Comparison of ENCODE assay signal across 15 mouse cellular contexts in the genomic region with DNA sequence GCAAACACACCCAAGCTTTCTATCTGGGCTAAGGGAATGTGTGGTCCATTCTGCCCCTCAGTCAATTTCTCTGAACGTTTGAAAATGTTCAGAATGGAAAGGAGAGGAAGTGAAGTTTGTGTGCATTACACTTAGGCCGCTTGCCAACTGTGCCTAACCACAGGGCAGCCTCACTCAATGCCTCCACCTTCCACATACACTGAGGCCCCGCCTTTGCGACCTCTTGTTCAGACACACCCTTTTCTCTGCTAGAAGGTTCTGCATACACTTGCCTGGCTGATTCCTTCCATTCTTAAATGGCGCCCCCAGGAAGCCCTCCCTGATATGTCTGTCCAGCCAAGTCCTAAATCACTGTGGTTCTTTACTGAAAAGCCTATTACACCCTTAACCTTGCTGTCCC. TPM values are rescaled to one million over a fixed set of nuclear protein-coding genes. Genes with fewer than 3 reads are reported as not detected.
DNase-seq lines count a peak whose midpoint lies in the region; ATAC-seq lines count a peak whose summit lies in the region.
"Had no signal": no experiment of that assay in that cellular context is flagged by ENCODE, and none has a peak within 500 bp of the region (broad histone marks: within the 10 kb centered on the region; RNA-seq: fewer than 3 reads in every experiment).

No protein-coding gene starts in this region.

- intact Hi-C loops in left cerebral cortex, postnatal 36 days (cut with DNase I) = no loop called here

- H3K4me1 ChIP-seq in intestine, embryonic 16.5 days (ENCODE audit: control insufficient read depth, insufficient read depth, low read length) = no peaks in the 10 kb centered on the region; the same call in 1 of the 2 replicates
- H3K4me1 ChIP-seq in intestine, embryonic 15.5 days (replicated peaks) = no peaks in the 10 kb centered on the region
- H3K4me1 ChIP-seq: midbrain, embryonic 13.5 days; neural tube, embryonic 12.5 days had no signal

- H3K4me2 ChIP-seq in intestine, embryonic 16.5 days (ENCODE audit: low read depth, low read length) = no peak overlapping the region
- H3K4me2 ChIP-seq in intestine, embryonic 15.5 days (replicated peaks) = no peak overlapping the region
- H3K4me2 ChIP-seq: midbrain, embryonic 13.5 days; neural tube, embryonic 12.5 days had no signal

- no peak overlapping the region for H3K27ac ChIP-seq in intestine, embryonic 16.5 days (ENCODE audit: low read length)
- no peak overlapping the region for H3K27ac ChIP-seq in intestine, embryonic 15.5 days
- H3K27ac ChIP-seq: midbrain, embryonic 13.5 days; neural tube, embryonic 12.5 days had no signal

- H3K9me3 ChIP-seq in intestine, embryonic 16.5 days (ENCODE audit: control insufficient read depth, low read length) = no peaks in the 10 kb centered on the region
- H3K9me3 ChIP-seq in intestine, embryonic 15.5 days = no peaks in the 10 kb centered on the region
- H3K9me3 ChIP-seq: midbrain, embryonic 13.5 days; neural tube, embryonic 12.5 days had no signal

- WGBS in intestine, embryonic 16.5 days = 75% methylated on average over 5 of the region's 5 CpGs
- WGBS in intestine, embryonic 15.5 days = 75% methylated on average over 5 of the region's 5 CpGs
- WGBS in large intestine, adult 2 months = 28% methylated on average over 5 of the region's 5 CpGs

- no peak overlapping the region for H3K9ac ChIP-seq in intestine, embryonic 16.5 days (ENCODE audit: low read depth, low read length)
- H3K9ac ChIP-seq in intestine, embryonic 15.5 days = no peak overlapping the region
- H3K9ac ChIP-seq: midbrain, embryonic 13.5 days; neural tube, embryonic 12.5 days had no signal

- 0 out of 2 replicates have a peak, but pooled peaks cover 7% of the 10 kb centered on the region for H3K36me3 ChIP-seq in intestine, embryonic 16.5 days (ENCODE audit: control insufficient read depth, insufficient read depth, low read length)
- H3K36me3 ChIP-seq in intestine, embryonic 15.5 days = no peaks in the 10 kb centered on the region; the same call in 1 of the 2 replicates

- no peak overlapping the region for H3K4me3 ChIP-seq in intestine, embryonic 16.5 days (ENCODE audit: low read length)
- H3K4me3 ChIP-seq in intestine, embryonic 15.5 days (replicated peaks) = no peak overlapping the region
- H3K4me3 ChIP-seq: midbrain, embryonic 13.5 days; neural tube, embryonic 12.5 days had no signal

- peak; percentile 58 for ATAC-seq in intestine, embryonic 16.5 days
- ATAC-seq in intestine, embryonic 15.5 days = no peak
- ATAC-seq: midbrain, embryonic 13.5 days; Patski had no signal

- no peaks in the 10 kb centered on the region for H3K27me3 ChIP-seq in intestine, embryonic 16.5 days (replicated peaks; ENCODE audit: control insufficient read depth, insufficient read depth, low read length)
- no peaks in the 10 kb centered on the region for H3K27me3 ChIP-seq in intestine, embryonic 15.5 days (replicated peaks)
- H3K27me3 ChIP-seq: midbrain, embryonic 13.5 days; neural tube, embryonic 12.5 days; Patski had no signal

- peak; percentile 48 for DNase-seq in large intestine, adult 2 months (ENCODE audit: low read depth, low spot score)
- peak; percentile 47 for DNase-seq in lung, postnatal 25 days (ENCODE audit: low spot score)
- DNase-seq in left cerebral cortex, postnatal 36 days (ENCODE audit: low spot score in 2 of 2) = no peak
- no peak for DNase-seq in ovary, postnatal 36 days (ENCODE audit: low spot score)
- DNase-seq in adipocyte (ENCODE audit: low spot score) = no peak
- no peak for DNase-seq in kidney, adult 18-20 months
- DNase-seq: adrenal gland, adult 2 months; cerebellum, postnatal 14 days; heart, postnatal 10 days; kidney, postnatal 14 days had no signal

RNA-seq across cellular contexts. Expression of a gene that starts 27.7 kb away (rescaled TPM):
- polyA plus RNA-seq in intestine, embryonic 16.5 days (2015; fragmentation: Nextera tagmentation; extraction: Ambion mirVana) = 8.6 and 9.8 TPM in 2 replicates
- polyA plus RNA-seq in intestine, embryonic 15.5 days (2015; fragmentation: Nextera tagmentation; extraction: Ambion mirVana) = 8.3 and 9.1 TPM in 2 replicates
- polyA plus RNA-seq in large intestine, adult 2 months (2012; rRNA removed) = 10.3 and 16.3 TPM in 2 replicates
- total RNA-seq in left cerebral cortex, postnatal 36 days (2021) = 10 to 100 TPM; 43.2 to 44.3 TPM

RNA-seq across cellular contexts. Expression of a gene that starts 27.8 kb away (rescaled TPM):
- polyA plus RNA-seq in intestine, embryonic 16.5 days (2015; fragmentation: Nextera tagmentation; extraction: Ambion mirVana) = 22.3 and 23.6 TPM in 2 replicates
- polyA plus RNA-seq in intestine, embryonic 15.5 days (2015; fragmentation: Nextera tagmentation; extraction: Ambion mirVana) = 23.2 and 25.8 TPM in 2 replicates
- polyA plus RNA-seq in large intestine, adult 2 months (2012; rRNA removed) = 3.8 TPM in 2 replicates
- total RNA-seq in left cerebral cortex, postnatal 36 days (2021) = 10 to 100 TPM; 23.4 to 23.5 TPM

Comparison
In these comparisons a context has a peak if more than half of its experiments do, and no peak if none do; other contexts are left out.
1. DNase-seq: peak in large intestine, adult 2 months (single experiment) and lung, postnatal 25 days (single experiment); none in left cerebral cortex, postnatal 36 days (0 of 2), ovary, postnatal 36 days (single experiment), adipocyte (single experiment) and kidney, adult 18-20 months (single experiment).